Mouse (Mus musculus): Measurements from ENCODE around the gene Slc25a24. TPM values are rescaled to one million over a fixed set of nuclear protein-coding genes. Genes with fewer than 3 reads are reported as not detected.

The Slc25a24 gene
- total and polyA plus RNA-seq, 3 experiments, result 0.08 TPM; not detected in 2

GRCm38 (mm10) chr3:109084418-109084817, 38.5 kb upstream of the Slc25a24 start:
- dilution Hi-C loops (cut with MboI; ENCODE audit: extremely low pct_ligation_motif_present, extremely low pct_unique_long_range_greater_than_20kb, low sequenced_read_pairs), result no loop called here
- H3K4me3 ChIP-seq (replicated peaks in 1 of 3; ENCODE audit: low read depth in 2 of 3, low read length in 2 of 3, poor library complexity in 1 of 3), result no peak overlapping the region
- 0 out of 2 replicates have a peak overlapping the region, but pooled peaks have one; percentile 8 for H3K27ac ChIP-seq (ENCODE audit: insufficient read depth, low read depth)
- DNase-seq (ENCODE audit: extremely low read depth), result no peak
- TF ChIP-seq ELF1 (IDR thresholded peaks at IDR 0.05; ENCODE audit: low read depth, low read length), result no peak
- TF ChIP-seq MYC (IDR thresholded peaks at IDR 0.05; ENCODE audit: low read depth, low read length), result no peak
- no peak for TF ChIP-seq ETS1 (conservative IDR thresholded peaks at IDR 0.05; ENCODE audit: low read depth, low read length)
- no peak for TF ChIP-seq MAZ (IDR thresholded peaks at IDR 0.05; ENCODE audit: low read depth, low read length)
- TF ChIP-seq RCOR1 (conservative IDR thresholded peaks at IDR 0.05; ENCODE audit: low read depth, low read length), result no peak
- no peak for TF ChIP-seq CHD2 (IDR thresholded peaks at IDR 0.05; ENCODE audit: low read length)
- no peak for TF ChIP-seq TBP (conservative IDR thresholded peaks at IDR 0.05; ENCODE audit: low read depth, low read length)
- no peak for TF ChIP-seq USF1 (IDR thresholded peaks at IDR 0.05; ENCODE audit: low read depth, low read length)
- TF ChIP-seq HCFC1 (IDR thresholded peaks at IDR 0.05; ENCODE audit: low read depth, low read length), result no peak
- no peak for TF ChIP-seq NELFE (IDR thresholded peaks at IDR 0.05; ENCODE audit: low read depth, low read length)
- TF ChIP-seq RAD21 (IDR thresholded peaks at IDR 0.05; ENCODE audit: low read depth, low read length), result no peak
- no peak for TF ChIP-seq E2F4 (IDR thresholded peaks at IDR 0.05; ENCODE audit: insufficient replicate concordance, low read depth, low read length)
- TF ChIP-seq USF2 (conservative IDR thresholded peaks at IDR 0.05; ENCODE audit: low read depth, low read length), result no peak
- TF ChIP-seq GABPA (IDR thresholded peaks at IDR 0.05; ENCODE audit: insufficient replicate concordance, low read depth, low read length), result no peak
- no peak for TF ChIP-seq JUND (conservative IDR thresholded peaks at IDR 0.05; ENCODE audit: low read depth, low read length)
- no peak for TF ChIP-seq CHD1 (IDR thresholded peaks at IDR 0.05; ENCODE audit: low read depth, low read length)
- no peaks in the 10 kb centered on the region for H3K9me3 ChIP-seq (replicated peaks; ENCODE audit: low read length)
- H3K4me2 ChIP-seq (ENCODE audit: insufficient read depth, low read depth, poor library complexity, severe bottlenecking), result no peak overlapping the region
- H3K4me1 ChIP-seq (ENCODE audit: control insufficient read depth in 1 of 2, insufficient read depth in 2 of 2), result peaks cover 2 to 3% of the 10 kb centered on the region in 2 experiments; a peak in 1 of 4 replicates
- H3K36me3 ChIP-seq (replicated peaks in 1 of 2; ENCODE audit: control insufficient read depth in 1 of 2, insufficient read depth in 1 of 2, low read length in 1 of 2), result no peaks in the 10 kb centered on the region
- no peak overlapping the region for H3K9ac ChIP-seq (ENCODE audit: insufficient read depth, low read depth)
- H3K79me2 ChIP-seq (replicated peaks; ENCODE audit: control insufficient read depth, extremely low read depth, insufficient read depth, poor library complexity, severe bottlenecking), result no peaks in the 10 kb centered on the region
- in situ Hi-C loops (cut with MboI; ENCODE audit: low pct_ligation_motif_present, low pct_unique_long_range_greater_than_20kb, low sequenced_read_pairs), result no loop called here
- H3K27me3 ChIP-seq (replicated peaks), result no peaks in the 10 kb centered on the region

DNA sequence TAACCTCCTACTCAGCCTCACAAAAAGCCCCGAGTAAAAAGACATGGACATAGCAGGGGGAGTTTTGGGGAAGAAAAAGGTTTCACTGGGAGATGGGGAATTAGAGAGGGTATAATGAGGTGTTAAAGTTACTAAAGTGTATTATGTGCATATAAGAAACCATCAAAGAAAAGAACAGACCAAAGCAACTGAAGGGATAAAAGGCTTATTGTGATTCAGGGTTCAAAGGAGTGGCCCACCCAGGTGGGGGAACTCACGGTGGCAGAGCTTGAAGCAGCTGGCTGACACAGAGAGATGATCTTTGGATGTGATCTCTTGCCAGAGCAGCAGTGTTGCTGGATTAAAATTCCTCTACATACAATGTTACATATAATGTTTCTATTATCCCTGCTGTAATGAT, 34.5 kb upstream of the Slc25a24 start:
- Histone ChIP-seq H3K79me2 (replicated peaks; ENCODE audit: control insufficient read depth, extremely low read depth, insufficient read depth, poor library complexity, severe bottlenecking) (no peaks in the 10 kb centered on the region), H3K4me1 (ENCODE audit: control insufficient read depth in 1 of 2, insufficient read depth in 2 of 2) (peaks cover 0 to 3% of the 10 kb centered on the region in 2 experiments; a peak in 1 of 4 replicates), H3K36me3 (replicated peaks in 1 of 2; ENCODE audit: control insufficient read depth in 1 of 2, insufficient read depth in 1 of 2, low read length in 1 of 2) (no peaks in the 10 kb centered on the region), H3K4me3 (replicated peaks in 1 of 3; ENCODE audit: low read depth in 2 of 3, low read length in 2 of 3, poor library complexity in 1 of 3) (no peak overlapping the region), H3K9ac (ENCODE audit: insufficient read depth, low read depth) (no peak overlapping the region), H3K9me3 (replicated peaks; ENCODE audit: low read length) (no peaks in the 10 kb centered on the region), H3K4me2 (ENCODE audit: insufficient read depth, low read depth, poor library complexity, severe bottlenecking) (no peak overlapping the region), H3K27me3 (replicated peaks) (no peaks in the 10 kb centered on the region), H3K27ac (ENCODE audit: insufficient read depth, low read depth) (no peak overlapping the region)
- DNase-seq (ENCODE audit: extremely low read depth), result no peak
- dilution Hi-C loops (cut with MboI; ENCODE audit: extremely low pct_ligation_motif_present, extremely low pct_unique_long_range_greater_than_20kb, low sequenced_read_pairs) (no loop called here), in situ Hi-C loops (cut with MboI; ENCODE audit: low pct_ligation_motif_present, low pct_unique_long_range_greater_than_20kb, low sequenced_read_pairs) (no loop called here)
- TF ChIP-seq RAD21 (IDR thresholded peaks at IDR 0.05; ENCODE audit: low read depth, low read length) (no peak), POLR2AphosphoS2 (IDR thresholded peaks at IDR 0.05; ENCODE audit: low read depth, low read length) (no peak), ZC3H11A (IDR thresholded peaks at IDR 0.05; ENCODE audit: low read depth, low read length) (no peak), NRF1 (IDR thresholded peaks at IDR 0.05; ENCODE audit: low read depth, low read length) (no peak), MAFK (IDR thresholded peaks at IDR 0.05; ENCODE audit: insufficient replicate concordance, low read length) (no peak), ZNF384 (IDR thresholded peaks at IDR 0.05; ENCODE audit: low read depth, low read length) (no peak), UBTF (IDR thresholded peaks at IDR 0.05; ENCODE audit: low read depth, low read length) (no peak), SMC3 (IDR thresholded peaks at IDR 0.05; ENCODE audit: low read depth, low read length) (no peak), EP300 (IDR thresholded peaks at IDR 0.05; ENCODE audit: low read length) (no peak), MAZ (IDR thresholded peaks at IDR 0.05; ENCODE audit: low read depth, low read length) (no peak), POLR2A (IDR thresholded peaks at IDR 0.05; ENCODE audit: low read depth, low read length) (no peak), HCFC1 (IDR thresholded peaks at IDR 0.05; ENCODE audit: low read depth, low read length) (no peak), PAX5 (IDR thresholded peaks at IDR 0.05; ENCODE audit: low read length) (no peak), ZKSCAN1 (IDR thresholded peaks at IDR 0.05; ENCODE audit: borderline replicate concordance, low read depth, low read length) (no peak), CTCF (conservative IDR thresholded peaks at IDR 0.05 in 1 of 2, IDR thresholded peaks at IDR 0.05 in 1 of 2; ENCODE audit: low read depth in 2 of 2, low read length in 2 of 2) (no peak), RCOR1 (conservative IDR thresholded peaks at IDR 0.05; ENCODE audit: low read depth, low read length) (no peak), MXI1 (IDR thresholded peaks at IDR 0.05; ENCODE audit: low read depth, low read length) (no peak), MYC (IDR thresholded peaks at IDR 0.05; ENCODE audit: low read depth, low read length) (no peak), SIN3A (IDR thresholded peaks at IDR 0.05; ENCODE audit: low read length) (no peak)
